Mouse (Mus musculus): Measurements from ENCODE around the gene Galnt13.

- TF ChIP-seq CTCF (IDR thresholded peaks at IDR 0.05; ENCODE audit: extremely low read depth, insufficient read length, insufficient replicate concordance, low read depth, low read length) = no peak
- no peak for TF ChIP-seq POLR2A (IDR thresholded peaks at IDR 0.05; ENCODE audit: low read depth, low read length)
These were observed at the start of gene Galnt13 for GRCm38 (mm10) chr2:54435937-54436735.
